Mouse (Mus musculus): Measurements from ENCODE around the gene Dynlt1c. TPM values are rescaled to one million over a fixed set of nuclear protein-coding genes. Genes with fewer than 3 reads are reported as not detected.
"Not testable (repeated sequence)": the region's sequence is repeated elsewhere in the genome, so short reads cannot be mapped to it uniquely, and the experiment has no call there.

Gene Dynlt1c
- total RNA-seq, 2 experiments from 2014 or later: 21.6 to 27.9 TPM

- DNase-seq (ENCODE audit: low spot score in 2 of 2): not testable (repeated sequence)
These were observed 49.6 kb downstream of the Dynlt1c start for GRCm38 (mm10) chr17:6650904-6651565.

- DNase-seq (ENCODE audit: low spot score in 2 of 2): not testable (repeated sequence)
These were observed 52.0 kb downstream of the Dynlt1c start for GRCm38 (mm10) chr17:6653341-6653946.

- DNase-seq (ENCODE audit: low spot score in 2 of 2): peak; percentile 66 to 76
These were observed 53.6 kb downstream of the Dynlt1c start for GRCm38 (mm10) chr17:6655087-6655511.

DNA sequence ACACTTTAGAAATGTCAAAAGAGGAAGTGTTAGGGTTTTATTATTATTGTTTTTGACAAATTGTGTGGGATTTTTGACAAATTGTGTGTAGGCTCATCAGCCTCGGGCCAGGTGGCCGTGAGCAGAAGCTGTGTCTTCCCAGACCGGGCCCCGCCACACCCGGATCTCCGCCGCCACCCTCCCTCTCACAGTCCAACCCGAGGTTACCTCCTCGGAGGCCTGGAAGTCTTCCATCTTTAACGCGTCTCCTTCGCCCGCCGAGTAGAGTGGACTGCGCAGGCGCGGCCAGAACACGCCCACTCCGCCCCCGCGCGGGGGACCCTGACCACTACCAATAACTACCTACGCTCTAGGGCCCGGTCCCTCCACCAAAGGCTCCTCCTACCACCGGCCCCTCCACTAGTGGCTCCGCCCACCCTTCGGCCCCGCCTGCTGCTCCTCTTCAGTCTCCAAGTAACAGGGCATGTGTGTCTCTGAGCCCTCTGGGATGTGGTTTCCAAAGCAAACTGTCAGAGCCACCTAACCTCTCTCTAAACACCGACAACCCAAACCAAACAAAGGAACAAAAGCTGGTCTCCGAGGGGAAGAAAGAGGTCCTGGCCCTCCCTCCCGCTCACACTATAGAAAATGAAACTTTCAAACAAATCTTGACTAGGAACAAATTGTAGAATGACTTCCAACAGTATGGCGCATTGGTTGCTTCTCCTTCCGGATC is 54.3 kb downstream of the Dynlt1c start, which contains the start of gene Dynlt1f:
Gene Dynlt1f, minus strand, starts transcription at position 334 of the 715 bp plus-strand sequence.
- DNase-seq (ENCODE audit: low spot score in 2 of 2): peak; percentile 69 to 74

DNA sequence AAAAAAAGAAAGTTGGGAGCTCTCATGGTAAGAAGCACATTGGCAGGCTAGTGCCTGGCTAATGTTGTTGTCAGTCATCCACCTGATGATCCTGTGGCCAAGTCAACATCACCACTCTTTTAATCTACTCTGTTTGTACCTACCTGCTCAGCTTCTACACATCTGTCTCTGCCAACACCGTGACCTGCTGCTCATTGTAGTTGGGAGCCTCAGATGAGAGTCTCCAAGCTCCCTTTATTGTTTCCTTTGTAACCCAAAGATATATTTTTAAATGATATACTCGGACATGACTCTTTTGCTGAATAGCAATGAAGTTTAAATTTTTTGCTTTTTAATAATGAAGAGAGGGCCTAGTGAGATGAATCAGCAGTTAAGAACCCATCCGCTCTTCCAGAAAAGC is 55.0 kb downstream of the Dynlt1c start:
- DNase-seq (ENCODE audit: low spot score in 2 of 2): not testable (repeated sequence)

GRCm38 (mm10) chr17:6658801-6659200 is 57.3 kb downstream of the Dynlt1c start, which contains the start of gene Sytl3:
Gene Sytl3 (plus strand): TSS chr17:6659093.
- not testable (repeated sequence) for DNase-seq (ENCODE audit: low spot score in 2 of 2)

Other genes starting within 250 kb of the Dynlt1c start
- gene Dynlt1b, start 171.6 kb upstream of the Dynlt1c start, total RNA-seq (2021): 100 to 1,000 TPM; 136 to 152 TPM
- gene Dynlt1f, start 54.2 kb downstream of the Dynlt1c start, total RNA-seq (2021): 100 to 1,000 TPM in 1 of 2 experiments, 10 to 100 TPM in 1; 94.6 to 105 TPM
- gene Sytl3, start 57.4 kb downstream of the Dynlt1c start, total RNA-seq (2021): under 1 TPM; 0.25 to 0.48 TPM
- gene Ezr, start 181.1 kb downstream of the Dynlt1c start, total RNA-seq (2021): 10 to 100 TPM; 63.0 to 68.2 TPM

Data from layer of hippocampus, postnatal 14 days (tissue).